Mouse (Mus musculus) duodenum, adult 2 months (tissue): ENCODE measurements around the gene Mrps34. TPM values are rescaled to one million over a fixed set of nuclear protein-coding genes. Genes with fewer than 3 reads are reported as not detected.

Experiments used
- polyA plus RNA-seq: library from polyadenylated mRNA; depleted of rRNA; stranded (reverse); fragments of >200 nt; gene quantifications from 2 replicates; pipeline ENCODE4 v1.2.3, GENCODE M21; 2012; ENCODE audit warnings: low replicate concordance; rRNA removed

The Mrps34 gene
- 189 and 532 TPM in 2 replicates for polyA plus RNA-seq

GRCm38 (mm10) chr17:24894995-24895547 lies at the start of gene Mrps34, which contains the start of gene Eme2:
Mrps34 (plus strand) TSS chr17:24895116.
Eme2 (minus strand) TSS chr17:24895087.

GRCm38 (mm10) chr17:24850065-24850772 lies 44.7 kb upstream of the Mrps34 start, which contains the start of gene Fahd1:
Fahd1 (minus strand) TSS chr17:24850364.

GRCm38 (mm10) chr17:24865776-24866175 lies 29.1 kb upstream of the Mrps34 start, which contains the start of gene Igfals:
Igfals (plus strand) TSS chr17:24865997.

GRCm38 (mm10) chr17:24886134-24886931 lies 8.6 kb upstream of the Mrps34 start, which contains the start of the genes Nubp2 and Spsb3:
Nubp2 (minus strand) TSS chr17:24886349.
Spsb3 (plus strand) TSS chr17:24886643.

GRCm38 (mm10) chr17:24896241-24896992 lies 1.5 kb downstream of the Mrps34 start, which contains the start of gene Nme3:
Nme3 (plus strand) TSS chr17:24896500.

GRCm38 (mm10) chr17:24936259-24937237 lies 41.6 kb downstream of the Mrps34 start, which contains the start of gene Mapk8ip3:
Mapk8ip3 (minus strand) TSS chr17:24936977.

Other genes starting within 250 kb of the Mrps34 start
- gene Slc9a3r2, start 244.8 kb upstream of the Mrps34 start, polyA plus RNA-seq, result 52.1 and 54.9 TPM in 2 replicates
- gene Npw, start 236.7 kb upstream of the Mrps34 start, polyA plus RNA-seq, result 2.5 TPM in 1 of 2 replicates, not detected in the other
- gene Zfp598, start 225.4 kb upstream of the Mrps34 start, polyA plus RNA-seq, result 59.0 and 79.0 TPM in 2 replicates
- gene Syngr3, start 205.2 kb upstream of the Mrps34 start, polyA plus RNA-seq, result 1.7 and 2.1 TPM in 2 replicates
- 30.1 and 63.4 TPM in 2 replicates for gene Gfer, start 199.0 kb upstream of the Mrps34 start, polyA plus RNA-seq
- gene Noxo1, start 198.9 kb upstream of the Mrps34 start, polyA plus RNA-seq, result 76.2 and 104 TPM in 2 replicates
- 36.0 and 44.8 TPM in 2 replicates for gene Tbl3, start 187.5 kb upstream of the Mrps34 start, polyA plus RNA-seq
- gene Rnf151, start 177.1 kb upstream of the Mrps34 start, polyA plus RNA-seq, result 0.34 TPM in 1 of 2 replicates, not detected in the other
- 3,070 and 3,555 TPM in 2 replicates for gene Rps2, start 177.0 kb upstream of the Mrps34 start, polyA plus RNA-seq
- gene Ndufb10, start 170.6 kb upstream of the Mrps34 start, polyA plus RNA-seq, result 314 and 554 TPM in 2 replicates
- gene Rpl3l, start 167.3 kb upstream of the Mrps34 start, polyA plus RNA-seq, result not detected in 2 replicates
- 71.2 and 109 TPM in 2 replicates for gene Msrb1, start 158.5 kb upstream of the Mrps34 start, polyA plus RNA-seq
- 2.6 and 10.6 TPM in 2 replicates for gene Hs3st6, start 142.1 kb upstream of the Mrps34 start, polyA plus RNA-seq
- not detected in 2 replicates for gene Meiob, start 90.8 kb upstream of the Mrps34 start, polyA plus RNA-seq
- 213 and 369 TPM in 2 replicates for gene Hagh, start 55.0 kb upstream of the Mrps34 start, polyA plus RNA-seq
- 75.3 and 166 TPM in 2 replicates for gene Fahd1, start 44.8 kb upstream of the Mrps34 start, polyA plus RNA-seq
- gene Igfals, start 29.1 kb upstream of the Mrps34 start, polyA plus RNA-seq, result 1.0 and 2.1 TPM in 2 replicates
- gene Nubp2, start 8.8 kb upstream of the Mrps34 start, polyA plus RNA-seq, result 27.8 and 31.6 TPM in 2 replicates
- gene Spsb3, start 8.5 kb upstream of the Mrps34 start, polyA plus RNA-seq, result 86.7 and 115 TPM in 2 replicates
- 20.8 and 32.6 TPM in 2 replicates for gene Eme2, start within 50 bp of the Mrps34 start, polyA plus RNA-seq
- 34.1 and 43.8 TPM in 2 replicates for gene Nme3, start 1.4 kb downstream of the Mrps34 start, polyA plus RNA-seq
- 36.5 and 57.9 TPM in 2 replicates for gene Mapk8ip3, start 41.9 kb downstream of the Mrps34 start, polyA plus RNA-seq
- gene Jpt2, start 65.6 kb downstream of the Mrps34 start, polyA plus RNA-seq, result 6.7 and 8.4 TPM in 2 replicates
- 5.8 and 8.0 TPM in 2 replicates for gene Cramp1l, start 120.7 kb downstream of the Mrps34 start, polyA plus RNA-seq
- 5.5 and 5.6 TPM in 2 replicates for gene Ift140, start 121.0 kb downstream of the Mrps34 start, polyA plus RNA-seq
- gene Tmem204, start 188.5 kb downstream of the Mrps34 start, polyA plus RNA-seq, result 14.0 and 15.0 TPM in 2 replicates
- 5.7 and 6.4 TPM in 2 replicates for gene Telo2, start 220.9 kb downstream of the Mrps34 start, polyA plus RNA-seq
- gene Ptx4, start 225.6 kb downstream of the Mrps34 start, polyA plus RNA-seq, result 0.20 TPM in 1 of 2 replicates, not detected in the other
- 15.3 and 15.8 TPM in 2 replicates for gene Clcn7, start 238.3 kb downstream of the Mrps34 start, polyA plus RNA-seq